Mouse (Mus musculus) stomach, postnatal 0 days (tissue): ENCODE results near the gene Ehd2. TPM values are rescaled to one million over a fixed set of nuclear protein-coding genes. Genes with fewer than 3 reads are reported as not detected.

Experiments
- ATAC-seq: fragments of 200-750 bp; cut with Nextera tagmentation; 2 replicates; pipeline ENCODE4 v1.8.0; 2017; ENCODE audit not compliant: low FRiP score, low TSS enrichment
- DNase-seq: peaks from one replicate; pipeline ENCODE4 v3.0.0-alpha.2; 2016; ENCODE audit warnings: low spot score
- H3K27ac ChIP-seq: fragments of 300-500 bp; sonication (generic); replicated peaks from 2 replicates; pipeline ENCODE4 v1.5.1; 2014; ENCODE audit warnings: mild to moderate bottlenecking, control low read depth
- H3K27me3 ChIP-seq: fragments of 300-500 bp; sonication (generic); 2 replicates; pipeline ENCODE4 v1.6.1; 2014; ENCODE audit warnings: low read length; ENCODE audit not compliant: control insufficient read depth, insufficient read depth
- H3K36me3 ChIP-seq: fragments of 300-500 bp; sonication (generic); 2 replicates; pipeline ENCODE4 v1.6.1; 2014; ENCODE audit warnings: low read length, mixed read lengths; ENCODE audit not compliant: control insufficient read depth, insufficient read depth
- H3K4me1 ChIP-seq: fragments of 300-500 bp; sonication (generic); replicated peaks from 2 replicates; pipeline ENCODE4 v1.6.1; 2014; ENCODE audit warnings: antibody characterized with exemption; ENCODE audit not compliant: control insufficient read depth, insufficient read depth
- H3K4me2 ChIP-seq: fragments of 300-500 bp; sonication (generic); replicated peaks from 2 replicates; pipeline ENCODE4 v1.6.1; 2014; ENCODE audit warnings: low read depth, mild to moderate bottlenecking, control low read depth, moderate library complexity
- H3K4me3 ChIP-seq: fragments of 300-500 bp; sonication (generic); 2 replicates; pipeline ENCODE4 v1.5.1; 2014; ENCODE audit warnings: low read depth, low read length, control low read depth
- H3K9ac ChIP-seq: fragments of 300-500 bp; sonication (generic); 2 replicates; pipeline ENCODE4 v1.6.1; 2014; ENCODE audit warnings: mild to moderate bottlenecking, low read length, control low read depth, mixed read lengths
- H3K9me3 ChIP-seq: fragments of 300-500 bp; sonication (generic); 2 replicates; pipeline ENCODE4 v1.6.1; 2016; ENCODE audit warnings: low read length; ENCODE audit not compliant: control insufficient read depth
- CTCF ChIP-seq: IDR thresholded peaks from 2 replicates; pipeline ENCODE4 v1.5.1; 2016; ENCODE audit warnings: antibody characterized with exemption, low read depth, mild to moderate bottlenecking, moderate library complexity
- EP300 ChIP-seq: optimal IDR thresholded peaks from 2 replicates; pipeline ENCODE3; 2016; ENCODE audit warnings: antibody characterized with exemption
- WGBS: fragments of 180-500 bp; shearing (Covaris S2); extraction: QIAGEN DNeasy Blood & Tissue Kit; methylation state at CpG from one replicate; pipeline ENCODE4 v1.1.7; 2014; 5-methylcytosine and 5-hydroxymethylcytosine counted together
- polyA plus RNA-seq: library from polyadenylated mRNA; unstranded; fragments of >200 nt; fragmentation: Nextera tagmentation; extraction: Ambion mirVana; gene quantifications from 2 replicates; pipeline ENCODE4 v1.2.1, GENCODE M21; 2015

The Ehd2 gene
- polyA plus RNA-seq, 1 experiment from 2014 or later = 37.7 TPM

DNA sequence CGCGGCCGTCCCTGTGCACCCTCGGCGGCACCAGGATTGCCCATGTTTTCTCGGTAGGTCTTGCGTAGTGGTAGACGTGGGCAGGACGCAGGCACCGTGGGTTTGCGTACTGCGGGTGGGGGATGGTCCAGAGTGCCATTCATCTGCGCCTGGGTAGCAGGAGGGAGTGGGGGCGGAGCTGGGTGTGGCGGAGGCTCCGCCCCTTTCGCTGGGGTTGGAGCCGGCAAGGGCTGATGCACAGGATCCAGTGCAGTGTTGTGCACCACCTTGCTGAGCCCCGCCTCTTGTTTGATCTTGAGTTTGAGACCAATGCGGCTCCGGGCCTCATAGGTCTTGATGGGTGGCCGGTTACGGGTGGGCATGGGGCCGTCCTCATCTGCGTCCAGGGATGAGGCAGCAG is 4.9 kb upstream of the Ehd2 start:
- Histone ChIP-seq H3K4me3 (no peak overlapping the region), H3K9me3 (no peaks in the 10 kb centered on the region), H3K27ac (no peak overlapping the region), H3K4me2 (no peak overlapping the region), H3K36me3 (peaks cover 17% of the 10 kb centered on the region), H3K27me3 (no peaks in the 10 kb centered on the region), H3K9ac (no peak overlapping the region), H3K4me1 (no peaks in the 10 kb centered on the region)
- TF ChIP-seq CTCF = no peak
- TF ChIP-seq EP300 = no peak
- DNase-seq = no peak
- no peak; the same call in 1 of the 2 replicates for ATAC-seq
- 72% methylated on average over 25 of the region's 25 CpGs for WGBS

- Histone ChIP-seq H3K27me3 (no peaks in the 10 kb centered on the region), H3K4me1 (no peaks in the 10 kb centered on the region), H3K27ac (no peak overlapping the region), H3K4me3 (no peak overlapping the region), H3K9ac (no peak overlapping the region), H3K9me3 (no peaks in the 10 kb centered on the region), H3K36me3 (peaks cover 17% of the 10 kb centered on the region), H3K4me2 (no peak overlapping the region)
- 91% methylated on average over 3 of the region's 3 CpGs for WGBS
- DNase-seq (no peak), ATAC-seq (no peak)
- TF ChIP-seq CTCF (peak; percentile 58), EP300 (no peak)
Observed at GRCm38 (mm10) chr7:15969674-15970073, 2.3 kb upstream of the Ehd2 start.

- WGBS = 89% methylated on average over 8 of the region's 8 CpGs
- DNase-seq = no peak
- Histone ChIP-seq H3K4me3 (no peak overlapping the region), H3K4me1 (no peaks in the 10 kb centered on the region), H3K9me3 (no peaks in the 10 kb centered on the region), H3K27me3 (no peaks in the 10 kb centered on the region), H3K27ac (no peak overlapping the region), H3K36me3 (peaks cover 17% of the 10 kb centered on the region), H3K9ac (no peak overlapping the region), H3K4me2 (no peak overlapping the region)
- TF ChIP-seq CTCF (no peak), EP300 (no peak)
- no peak for ATAC-seq
Observed at GRCm38 (mm10) chr7:15968322-15968721, 955 bp upstream of the Ehd2 start.

DNA sequence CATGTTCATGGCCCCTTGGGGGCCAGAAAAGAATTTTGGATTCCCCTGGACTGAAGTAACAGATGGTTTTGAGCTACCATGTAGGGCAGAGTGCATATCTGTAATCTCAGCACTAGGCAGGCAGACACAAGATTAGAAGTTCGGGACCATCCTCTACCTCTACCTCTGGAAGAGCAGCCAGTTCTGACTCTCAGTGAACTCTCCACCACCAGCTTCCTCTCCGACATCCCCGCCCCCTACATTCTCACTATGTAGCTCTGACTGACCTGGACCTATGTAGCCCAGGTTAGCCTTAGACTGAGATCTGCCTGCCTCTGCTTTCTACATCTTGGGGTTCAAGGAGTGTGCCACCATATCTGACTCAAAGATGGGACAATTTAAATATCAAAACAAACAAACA is 878 bp downstream of the Ehd2 start:
- DNase-seq (no peak), ATAC-seq (no peak)
- Histone ChIP-seq H3K27ac (0 out of 2 replicates have a peak overlapping the region, but pooled peaks have one; percentile 24), H3K9me3 (no peaks in the 10 kb centered on the region), H3K4me2 (peak overlapping the region; percentile 59), H3K4me1 (peaks cover 4% of the 10 kb centered on the region), H3K27me3 (no peaks in the 10 kb centered on the region), H3K36me3 (no peaks in the 10 kb centered on the region; the same call in 1 of the 2 replicates), H3K4me3 (peak overlapping the region; percentile 58), H3K9ac (peak overlapping the region; percentile 69)
- TF ChIP-seq EP300 (no peak), CTCF (no peak)
- 50% methylated on average over 3 of the region's 3 CpGs for WGBS

DNA sequence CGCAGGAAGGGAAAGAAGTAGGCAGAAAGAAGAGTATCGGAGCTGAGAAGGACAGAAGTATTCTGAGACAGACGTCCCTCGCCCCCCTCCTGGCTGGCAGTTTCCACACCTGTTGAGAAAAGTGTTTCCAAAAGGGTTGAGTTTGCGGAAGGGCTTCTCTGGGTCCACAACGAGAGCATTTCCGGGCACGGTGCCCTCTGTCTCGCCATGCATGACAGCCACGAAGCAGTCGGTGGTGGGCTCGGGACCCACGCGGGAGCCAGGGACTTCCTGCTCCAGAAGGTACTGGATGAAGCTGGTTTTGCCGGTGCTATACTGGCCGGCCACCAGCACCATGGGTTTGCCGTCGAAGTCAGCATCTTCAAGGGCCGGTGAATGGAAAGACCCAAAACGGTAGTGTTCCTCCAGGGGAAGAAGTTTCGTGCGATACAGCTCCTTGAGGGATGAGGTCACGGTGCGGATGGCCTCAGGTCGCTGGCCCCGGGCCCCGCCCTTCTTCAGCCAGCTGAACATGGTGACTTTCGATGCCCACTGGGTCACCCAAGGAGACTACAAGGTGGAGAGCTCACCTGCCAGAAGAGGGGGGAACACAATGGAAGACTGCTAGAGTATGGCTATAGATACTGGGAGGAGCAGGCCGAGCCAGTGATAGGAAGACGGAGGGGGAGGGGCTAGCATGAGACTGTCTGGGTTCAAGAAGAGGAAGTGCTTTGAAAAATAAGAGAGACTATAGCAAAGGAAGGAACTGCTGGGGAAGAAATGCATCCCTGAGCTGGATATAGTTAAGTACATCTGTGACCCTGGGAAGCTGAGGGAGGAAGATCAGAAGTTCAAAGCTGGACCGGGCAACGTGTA is 3.3 kb downstream of the Ehd2 start:
- ATAC-seq (no peak), DNase-seq (no peak)
- H3K9ac ChIP-seq = no peak overlapping the region
- H3K4me3 ChIP-seq = no peak overlapping the region
- H3K9me3 ChIP-seq = no peaks in the 10 kb centered on the region
- H3K27ac ChIP-seq = peak overlapping the region; percentile 90
- peaks cover 4% of the 10 kb centered on the region for H3K4me1 ChIP-seq
- 73% methylated on average over 32 of the region's 32 CpGs for WGBS
- TF ChIP-seq CTCF (no peak), EP300 (no peak)
- H3K27me3 ChIP-seq = no peaks in the 10 kb centered on the region
- H3K4me2 ChIP-seq = peak overlapping the region; percentile 21; the same call in 1 of the 2 replicates
- no peaks in the 10 kb centered on the region; the same call in 1 of the 2 replicates for H3K36me3 ChIP-seq
